Mouse (Mus musculus) cerebellum, postnatal 10 days (tissue): ENCODE results near the gene Catsper1.

Source experiments
- DNase-seq, 2 experiments: peaks; one replicate each; pipeline ENCODE4 v3.0.0; 2021; ENCODE audit warnings: mixed read lengths in 2 of 2

Gene Catsper1

DNA sequence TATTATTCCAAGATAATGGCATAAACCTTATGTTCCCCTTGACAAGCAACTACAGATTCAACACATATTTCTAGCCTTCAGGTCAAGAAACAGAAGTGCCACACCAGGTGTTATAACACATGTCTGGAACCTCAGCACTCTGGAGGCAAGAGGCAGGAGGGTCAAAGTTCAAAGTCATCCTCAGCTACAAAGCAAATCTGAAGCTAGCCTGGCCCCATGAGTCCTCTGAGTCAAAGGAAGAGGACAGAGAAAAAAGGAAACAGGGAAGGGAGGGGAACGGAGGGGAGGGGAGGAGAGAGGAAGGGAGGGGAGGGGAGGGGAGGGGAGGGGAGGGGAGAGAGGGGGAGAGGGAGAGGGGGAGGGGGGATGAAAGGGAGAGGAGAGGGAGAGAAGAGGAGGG is 20.5 kb downstream of the Catsper1 start:
- no peak for DNase-seq

DNA sequence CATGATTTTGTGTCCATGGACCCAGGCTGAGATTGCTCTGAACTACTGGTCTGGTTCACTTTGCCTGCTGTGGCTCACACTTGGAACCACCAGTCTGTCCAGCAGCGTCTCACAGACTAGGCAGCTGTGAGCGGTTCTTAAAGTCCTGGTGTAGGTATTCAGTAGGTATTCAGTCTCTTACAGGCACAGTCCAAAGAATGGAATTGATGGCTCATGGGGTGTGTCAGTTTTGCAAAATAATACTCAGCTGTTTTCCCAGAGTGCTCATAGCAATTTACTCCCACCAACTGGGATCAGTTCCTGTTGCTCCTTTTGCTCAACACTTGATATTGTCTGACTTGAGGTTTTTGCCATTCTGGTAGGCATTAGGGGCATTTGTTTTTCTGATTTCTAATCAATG is 26.6 kb downstream of the Catsper1 start:
- DNase-seq = no peak

DNA sequence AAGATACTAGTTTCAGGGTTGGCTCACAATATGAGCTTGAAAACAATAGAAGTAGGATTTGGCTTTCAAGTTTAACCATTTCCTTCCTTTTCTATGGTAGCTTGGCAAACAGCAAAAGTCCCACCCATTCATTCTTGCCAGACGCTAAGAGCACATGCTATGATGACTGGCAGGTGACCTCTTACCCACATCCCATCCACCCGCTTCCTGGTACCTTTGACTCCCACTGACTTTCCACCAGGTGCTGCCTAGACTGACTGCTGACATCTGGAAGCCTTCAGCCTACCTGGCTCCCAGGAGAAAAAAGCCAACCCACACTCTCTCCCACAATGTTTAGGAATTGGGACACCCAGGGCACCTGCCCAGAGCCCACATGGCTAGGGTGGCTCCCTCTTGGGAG is 28.6 kb downstream of the Catsper1 start:
- no peak for DNase-seq

DNA sequence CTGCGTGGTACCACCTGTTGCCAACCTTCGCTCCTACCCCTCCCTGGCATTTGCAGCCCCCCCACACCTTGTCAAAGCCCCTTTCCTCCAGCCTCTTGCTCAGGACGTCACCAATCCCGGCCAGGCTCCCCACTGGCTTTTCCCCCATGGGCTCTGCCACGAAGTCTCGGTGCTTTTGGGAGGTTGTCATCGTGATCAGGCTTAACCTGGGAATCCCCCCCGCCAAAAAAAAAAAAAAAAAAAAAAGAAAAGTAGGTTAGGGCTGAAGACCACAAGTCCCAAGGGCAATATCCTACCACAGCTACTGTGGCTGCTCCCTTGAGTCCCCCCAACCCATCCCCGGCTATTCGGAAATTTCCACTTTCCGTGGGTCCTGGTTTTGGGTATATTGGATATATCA is 30.2 kb downstream of the Catsper1 start:
- peak; percentile 34 to 44 for DNase-seq

DNA sequence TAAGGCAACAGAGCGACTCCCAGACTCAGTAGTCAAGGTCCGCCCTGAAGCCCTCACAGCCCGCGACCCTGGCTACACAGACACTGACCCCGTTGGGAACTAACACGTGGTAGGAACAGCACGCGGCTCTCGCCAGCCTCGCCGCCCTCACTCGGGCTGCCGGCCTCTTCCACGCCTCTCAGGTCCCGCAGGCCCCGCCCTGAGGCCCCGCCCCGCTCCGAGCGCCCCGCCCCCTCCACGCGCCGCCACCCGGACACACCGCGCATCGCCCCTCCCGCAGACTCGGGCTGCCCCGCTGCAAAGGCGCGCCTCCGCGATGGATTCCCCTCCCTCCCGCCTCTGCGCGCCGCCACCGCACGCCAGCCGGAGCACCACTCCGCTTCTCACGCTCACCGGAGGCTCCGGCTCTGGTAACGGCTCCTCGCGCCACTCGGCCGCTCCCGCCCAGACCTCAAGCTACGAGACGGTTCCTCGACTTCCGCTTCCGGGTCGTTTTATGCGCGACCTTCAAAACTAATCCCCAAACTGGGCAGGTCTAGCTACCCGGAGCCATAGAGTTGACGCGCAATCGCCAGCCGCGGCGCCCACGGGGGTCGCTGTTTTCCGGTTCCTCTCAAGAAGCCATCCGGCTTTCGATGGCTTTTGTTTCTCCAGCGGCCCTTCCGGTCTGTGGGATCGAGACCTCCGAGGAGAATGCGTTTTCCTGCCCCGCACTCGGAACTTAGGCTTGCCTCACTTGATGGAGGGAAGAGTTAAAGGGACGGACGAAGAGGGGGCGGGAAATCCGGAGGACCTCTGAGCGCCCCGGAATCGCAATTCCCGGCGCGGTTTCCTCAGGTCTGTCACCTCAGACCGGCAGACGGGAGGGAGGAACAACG is 30.9 kb downstream of the Catsper1 start, which contains the start of gene Eif1ad:
TSS of gene Eif1ad (plus strand) at position 567 of the 878 bp plus-strand sequence.
- peak; percentile 97 for DNase-seq

DNA sequence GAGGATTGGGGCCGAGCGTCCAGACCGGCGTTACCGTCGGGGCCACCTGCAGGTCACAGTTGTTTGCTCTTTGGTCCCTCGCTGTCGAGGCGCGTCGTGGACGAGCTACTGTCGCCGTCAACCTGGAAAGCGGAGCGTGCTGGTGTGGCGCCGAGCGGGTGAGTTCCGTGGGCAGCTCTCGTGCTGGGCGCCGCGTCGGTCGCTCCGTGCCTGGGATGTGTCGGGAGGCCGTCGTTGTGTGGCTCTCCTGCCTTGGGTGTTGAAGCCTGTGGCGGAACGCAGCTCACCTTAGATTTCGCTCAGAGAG is 31.5 kb downstream of the Catsper1 start, which contains the start of gene Banf1:
TSS of gene Banf1 (minus strand) at position 116 of the 307 bp plus-strand sequence.
- no peak for DNase-seq

DNA sequence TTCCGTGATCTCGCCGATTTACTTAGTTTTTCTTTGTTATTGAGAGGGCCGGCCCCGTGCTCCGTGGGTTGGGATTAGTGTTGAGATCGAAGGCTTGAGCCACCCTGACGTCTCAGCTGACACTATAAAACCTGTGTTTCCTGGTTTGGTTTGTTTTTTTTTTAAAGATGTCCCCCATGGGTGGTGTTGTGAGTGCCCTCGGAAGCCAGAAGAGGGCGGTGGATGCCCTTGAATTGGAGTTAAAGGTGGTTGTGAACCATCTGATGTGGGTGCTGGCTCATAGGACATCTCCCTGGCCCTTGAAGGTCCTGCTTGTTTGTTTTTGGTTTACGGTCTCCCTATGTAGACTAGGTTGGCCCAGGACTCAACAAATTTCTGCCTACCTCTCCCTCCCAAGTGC is 31.9 kb downstream of the Catsper1 start:
- no peak for DNase-seq

DNA sequence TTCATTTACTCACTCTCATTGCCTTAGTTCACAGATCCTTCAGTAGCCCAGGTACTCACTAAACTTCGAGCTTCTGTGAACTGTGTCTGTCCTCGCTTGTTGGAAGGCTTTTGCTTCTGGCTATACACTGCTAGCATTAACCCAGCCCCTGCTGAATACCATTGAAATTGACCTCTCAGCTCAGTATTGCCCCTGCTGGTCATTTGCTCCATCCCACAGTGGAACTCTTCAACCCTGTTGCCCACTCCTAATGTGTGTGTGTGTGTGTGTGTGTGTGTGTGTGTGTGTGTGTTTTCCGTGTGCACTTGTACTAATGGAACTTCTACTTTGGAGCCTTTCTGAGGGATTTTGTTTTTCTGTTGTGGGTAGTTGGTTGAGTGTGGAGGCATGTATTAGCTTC is 35.4 kb downstream of the Catsper1 start:
- DNase-seq = no peak

DNA sequence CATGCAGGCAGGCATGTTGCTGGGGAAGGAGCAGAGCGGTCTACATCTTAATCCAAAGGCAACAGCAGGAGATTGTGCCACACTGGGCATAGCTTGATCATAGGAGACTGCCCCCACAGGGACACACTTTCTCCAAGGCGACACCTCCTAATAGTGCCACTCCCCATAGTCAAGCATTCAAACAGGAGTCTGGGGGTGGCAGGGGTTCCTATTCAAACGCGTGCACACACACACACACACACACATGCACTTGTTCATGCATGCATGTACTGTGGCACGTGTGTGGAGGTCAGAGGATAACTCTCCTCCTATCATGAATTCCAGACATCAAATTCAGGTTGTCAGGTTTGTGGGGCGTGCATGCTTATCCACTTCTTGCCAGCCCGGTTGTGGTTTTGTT is 37.2 kb downstream of the Catsper1 start:
- no peak for DNase-seq

DNA sequence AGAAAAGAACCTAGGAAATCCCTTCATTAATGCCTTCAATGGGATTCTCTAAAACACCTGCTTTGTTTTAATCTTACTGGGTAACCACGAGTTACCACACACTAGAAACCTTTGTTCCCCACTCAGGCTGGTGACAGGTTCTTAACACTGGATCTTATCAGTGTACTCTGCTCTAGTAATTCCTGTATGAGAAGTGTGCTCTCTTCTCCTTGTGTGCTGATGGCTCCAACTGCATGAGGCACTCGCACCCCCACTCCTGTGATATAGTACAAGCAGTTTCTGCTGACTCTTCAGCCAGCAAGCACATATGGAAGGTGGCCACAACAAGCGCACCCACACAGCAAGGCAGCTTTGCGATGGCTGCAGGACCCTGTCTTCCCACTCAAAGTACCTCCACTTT is 38.6 kb downstream of the Catsper1 start:
- DNase-seq = no peak

DNA sequence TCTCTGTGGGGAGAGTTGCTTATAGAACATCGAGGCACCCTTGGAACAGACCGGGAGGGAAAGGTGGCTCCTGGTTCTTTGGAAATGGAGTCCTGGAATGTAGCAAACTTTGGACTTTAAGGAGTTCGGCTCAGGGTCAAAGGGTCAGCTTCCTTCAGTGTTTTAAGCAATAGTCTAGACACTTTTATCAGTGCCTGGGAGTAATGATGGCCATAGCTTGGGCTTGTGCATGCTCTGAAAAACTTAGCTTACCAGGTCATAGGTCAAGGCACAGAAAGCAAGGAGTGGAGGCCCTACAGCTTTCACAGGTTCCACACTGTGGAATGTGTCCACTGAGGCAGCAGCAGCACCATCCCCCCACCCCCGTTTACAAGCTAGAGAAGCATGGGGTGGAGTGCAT is 39.2 kb downstream of the Catsper1 start:
- DNase-seq = no peak

DNA sequence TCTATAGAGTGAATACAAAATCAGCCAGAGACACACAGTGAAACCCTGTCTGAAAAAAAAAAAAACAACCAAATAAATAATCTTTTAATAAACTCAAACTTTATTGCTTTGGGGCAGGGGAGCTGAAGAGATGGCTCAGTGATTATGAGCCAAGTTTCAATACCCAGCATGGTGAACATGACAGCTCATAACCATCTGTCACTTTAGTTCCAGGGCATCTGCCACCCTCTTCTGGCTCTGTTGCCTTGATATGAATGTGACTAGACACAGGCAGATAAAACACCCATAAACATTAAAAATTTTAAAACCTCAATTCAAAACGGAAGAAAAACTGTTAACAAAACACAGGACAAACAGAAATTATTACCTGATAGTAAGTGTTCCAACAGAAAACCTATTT is 41.9 kb downstream of the Catsper1 start:
- DNase-seq = peak; percentile 42 to 46

DNA sequence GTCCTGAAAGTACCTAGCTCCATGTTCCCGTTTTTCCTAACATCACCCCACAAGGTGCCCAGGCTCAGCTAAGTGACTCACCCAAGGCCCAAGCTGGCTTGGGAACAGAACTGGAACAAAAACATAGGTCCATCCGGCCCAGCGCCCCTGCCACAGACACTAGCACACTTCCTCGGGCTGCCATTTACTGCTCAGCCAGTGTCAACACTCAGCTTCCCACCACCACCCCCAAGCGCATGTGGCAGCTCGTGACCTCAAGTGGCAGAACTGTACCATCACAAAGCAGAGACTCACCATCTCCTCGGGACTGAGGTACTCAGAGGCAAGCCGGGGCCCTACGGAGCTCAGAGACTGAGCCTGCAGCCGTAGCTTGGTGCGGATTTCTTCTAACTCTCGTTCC is 47.8 kb downstream of the Catsper1 start:
- no peak for DNase-seq

DNA sequence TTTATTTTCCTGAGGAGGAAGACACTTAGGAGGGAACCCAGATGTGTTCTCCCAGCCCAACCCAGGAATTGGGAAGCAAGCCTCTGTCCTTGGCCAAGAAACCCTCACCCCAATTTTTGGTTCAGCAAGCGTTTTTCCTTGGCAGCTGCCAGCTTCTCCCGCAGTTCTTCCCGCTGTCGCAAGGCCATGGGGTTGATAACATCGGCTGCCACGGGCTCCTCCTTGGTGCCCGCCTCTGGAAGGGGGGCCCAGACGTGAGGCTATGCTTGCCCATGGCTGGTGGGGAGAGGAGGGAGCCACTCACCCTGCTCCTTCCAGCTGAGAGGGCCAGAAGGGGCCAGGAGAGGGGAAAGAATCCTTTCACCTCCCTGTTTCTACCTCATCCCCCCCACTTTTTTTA is 49.2 kb downstream of the Catsper1 start:
- no peak for DNase-seq

DNA sequence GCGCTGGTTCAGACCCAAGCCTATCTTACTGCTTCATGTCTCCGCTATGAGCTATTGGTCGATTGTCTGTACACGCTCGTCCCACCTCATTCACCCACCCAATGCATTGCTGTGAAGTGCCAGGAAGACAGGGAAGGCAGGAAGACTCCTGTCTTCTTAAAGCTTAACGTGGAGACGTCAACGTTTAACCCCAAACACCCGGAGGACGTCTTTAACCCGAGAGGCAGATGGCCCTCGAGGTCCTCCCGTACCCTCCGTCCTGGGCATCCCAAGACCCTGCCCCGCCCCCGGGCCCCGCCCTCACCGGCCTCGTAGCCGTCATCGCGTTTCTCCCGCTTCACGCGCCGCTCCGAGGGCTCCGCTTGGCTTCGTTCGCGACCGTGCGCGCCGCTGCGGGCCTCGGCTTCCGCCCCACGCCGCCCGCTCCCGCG is 52.5 kb downstream of the Catsper1 start:
- peak; percentile 59 to 73 for DNase-seq

DNA sequence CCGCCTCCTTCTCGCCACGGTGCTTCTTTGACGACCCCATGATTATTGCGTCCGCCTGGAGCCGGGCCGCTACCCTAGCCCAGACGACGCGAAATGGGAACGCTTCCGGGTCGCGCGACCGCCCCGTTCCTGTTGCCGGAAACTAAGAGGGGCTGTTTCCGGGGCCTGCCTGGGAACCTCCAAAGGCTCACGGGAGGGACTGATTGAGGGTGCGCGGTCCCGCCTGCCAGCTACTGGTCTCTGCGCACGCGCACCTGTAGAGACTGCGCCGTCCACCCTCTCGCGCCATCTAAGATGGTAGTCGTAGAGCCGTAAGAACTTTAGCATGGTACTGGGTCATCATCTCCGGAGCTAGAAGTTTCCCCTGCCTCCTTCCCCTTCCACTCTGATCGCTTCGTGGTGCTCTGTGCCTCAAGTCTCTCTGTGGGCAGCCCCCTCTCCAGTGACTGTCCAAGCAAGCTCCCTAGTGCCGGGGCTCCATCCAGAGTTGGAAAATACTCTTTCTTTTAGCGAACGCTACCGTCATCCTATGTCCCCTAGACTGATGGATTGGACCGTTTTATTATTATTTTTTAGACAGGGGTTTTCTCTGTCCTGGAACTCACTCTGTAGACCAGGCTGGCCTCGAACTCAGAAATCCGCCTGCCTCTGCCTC is 53.2 kb downstream of the Catsper1 start, which contains the start of gene Sart1:
TSS of gene Sart1 (minus strand) at position 116 of the 655 bp plus-strand sequence.
- peak; percentile 96 to 97 for DNase-seq

DNA sequence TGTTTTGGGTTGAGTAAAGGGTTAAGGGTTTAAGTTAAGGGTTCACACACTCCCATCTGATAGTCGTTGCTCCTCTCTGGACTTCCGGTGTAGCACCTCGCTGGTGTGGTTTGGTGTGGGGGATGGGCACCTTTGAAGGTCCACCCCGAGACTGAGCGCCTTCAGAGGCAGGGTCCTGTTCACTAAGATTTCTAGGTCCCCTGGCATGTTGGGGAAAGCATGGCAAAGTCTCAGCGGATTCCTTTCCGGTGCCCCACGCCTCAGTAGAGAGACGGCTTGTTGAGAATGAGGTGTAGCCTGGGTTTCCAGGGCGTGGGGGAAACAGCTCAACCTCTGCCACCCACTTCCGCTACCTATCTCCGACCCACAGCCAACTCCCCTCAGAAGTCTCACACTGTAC is 54.1 kb downstream of the Catsper1 start:
- peak; percentile 35 to 37 for DNase-seq

DNA sequence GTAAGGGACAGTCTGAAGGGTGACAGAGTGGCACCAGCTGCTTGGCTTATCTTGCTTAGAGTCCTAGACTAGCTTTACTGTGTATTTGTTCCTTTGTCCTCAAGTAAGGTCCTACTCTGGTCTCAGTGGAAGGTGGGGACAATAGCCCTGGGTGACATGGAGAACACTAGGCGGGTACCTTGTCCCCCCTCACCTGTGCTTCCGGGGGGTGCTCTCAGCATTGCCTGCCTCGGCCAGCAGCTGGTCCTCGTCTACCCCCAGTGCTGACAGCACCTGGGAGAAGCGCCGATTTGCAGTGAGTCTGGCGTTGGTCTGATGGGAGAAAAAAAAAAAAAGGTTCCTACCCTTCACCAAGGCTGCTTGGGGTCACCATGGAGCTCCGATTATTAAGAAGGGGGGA is 54.9 kb downstream of the Catsper1 start:
- DNase-seq = no peak

DNA sequence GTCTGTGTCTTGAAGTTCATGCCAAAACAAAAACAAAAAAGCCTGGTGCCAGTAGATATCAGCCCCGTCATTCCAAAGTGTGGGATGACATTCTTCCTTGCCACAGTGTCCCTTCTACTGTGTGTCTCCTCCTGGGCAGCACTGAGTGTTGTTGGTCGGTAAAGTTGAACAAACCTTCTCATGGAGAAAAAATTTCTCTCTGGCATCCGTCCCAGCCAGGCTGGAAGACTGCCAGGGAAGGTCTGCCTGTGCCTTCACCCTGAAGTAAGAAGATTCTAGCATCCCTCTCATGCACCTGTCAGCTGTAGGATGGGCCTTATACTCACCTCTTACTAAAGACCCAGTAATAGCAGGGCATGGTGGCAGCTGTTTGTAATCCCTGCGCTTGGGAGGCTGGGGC is 57.4 kb downstream of the Catsper1 start:
- peak; percentile 80 to 85 for DNase-seq
